Mouse (Mus musculus) lung, adult 2 months (tissue): ENCODE measurements around the gene Igsf21.

Experiments used
- CTCF ChIP-seq: fragments of 200-500 bp; IDR thresholded peaks from 2 replicates; pipeline ENCODE4 v1.5.1; 2011; ENCODE audit warnings: mild to moderate bottlenecking, low read length, control low read depth; ENCODE audit not compliant: insufficient read depth
- POLR2A ChIP-seq: fragments of 200-500 bp; IDR thresholded peaks from 2 replicates; pipeline ENCODE4 v1.6.1; 2011; ENCODE audit warnings: low read depth, mild to moderate bottlenecking, control low read depth, low read length, borderline replicate concordance; ENCODE audit errors: extremely low read depth

- TF ChIP-seq POLR2A, result no peak
- TF ChIP-seq CTCF, result no peak
These were observed 230.7 kb downstream of the Igsf21 start for GRCm38 (mm10) chr4:140015916-140016315.
